Comparison of ENCODE assay signal across 16 mouse cellular contexts in genomic region chr1:35822376-35823202, GRCm38 (mm10).
A peak's percentile ranks its signal among the peaks of the same experiment; 100 is the strongest.
DNase-seq lines count a peak whose midpoint lies in the region; ATAC-seq lines count a peak whose summit lies in the region.
"Had no signal": no experiment of that assay in that cellular context is flagged by ENCODE, and none has a peak within 500 bp of the region (broad histone marks: within the 10 kb centered on the region; RNA-seq: fewer than 3 reads in every experiment).

No protein-coding gene starts in this region.

- DNase-seq in embryo, embryonic 10 days (ENCODE audit: low spot score) = peak; percentile 29
- DNase-seq in embryo, embryonic 9.5 days (ENCODE audit: extremely low spot score) = no peak
- DNase-seq in ZHBTc4 (ENCODE audit: low read depth, low spot score) = peak; percentile 83
- DNase-seq in lung, postnatal 36 days = no peak
- no peak for DNase-seq in right cerebral cortex, postnatal 25 days
- no peak for DNase-seq in ovary, postnatal 14 days (ENCODE audit: low spot score)
- DNase-seq: forebrain, postnatal 0 days; kidney, adult 11 months; layer of hippocampus, postnatal 36 days; thymus, postnatal 14 days had no signal

- no peaks in the 10 kb centered on the region for H3K4me1 ChIP-seq in hindbrain, embryonic 16.5 days (ENCODE audit: control insufficient read depth, insufficient read depth, low read depth, low read length)
- H3K4me1 ChIP-seq in midbrain, embryonic 15.5 days = peaks cover 3% of the 10 kb centered on the region; the same call in 1 of the 2 replicates
- H3K4me1 ChIP-seq: liver, embryonic 15.5 days had no signal

- H3K36me3 ChIP-seq in hindbrain, embryonic 16.5 days (ENCODE audit: control insufficient read depth, insufficient read depth, low read length) = no peaks in the 10 kb centered on the region
- no peaks in the 10 kb centered on the region for H3K36me3 ChIP-seq in midbrain, embryonic 15.5 days (replicated peaks)
- H3K36me3 ChIP-seq: heart, embryonic 12.5 days; liver, embryonic 15.5 days had no signal

- 47% methylated on average over 19 of the region's 19 CpGs for WGBS in hindbrain, embryonic 16.5 days
- WGBS in midbrain, embryonic 15.5 days = 44% methylated on average over 19 of the region's 19 CpGs

- H3K9ac ChIP-seq in hindbrain, embryonic 16.5 days (ENCODE audit: low read depth, low read length) = no peak overlapping the region
- H3K9ac ChIP-seq in midbrain, embryonic 15.5 days = no peak overlapping the region
- H3K9ac ChIP-seq: forebrain, postnatal 0 days; heart, embryonic 12.5 days; liver, embryonic 15.5 days had no signal

- H3K27ac ChIP-seq in hindbrain, embryonic 16.5 days (ENCODE audit: low read depth, low read length) = no peak overlapping the region
- no peak overlapping the region for H3K27ac ChIP-seq in midbrain, embryonic 15.5 days
- H3K27ac ChIP-seq: liver, embryonic 15.5 days had no signal

- peak overlapping the region; percentile 25; the same call in 1 of the 2 replicates for H3K4me2 ChIP-seq in hindbrain, embryonic 16.5 days (ENCODE audit: low read length)
- H3K4me2 ChIP-seq in midbrain, embryonic 15.5 days = peak overlapping the region; percentile 17; the same call in 1 of the 2 replicates
- H3K4me2 ChIP-seq: heart, embryonic 12.5 days; liver, embryonic 15.5 days had no signal

- H3K9me3 ChIP-seq in hindbrain, embryonic 16.5 days (ENCODE audit: control insufficient read depth, low read length) = no peaks in the 10 kb centered on the region
- no peaks in the 10 kb centered on the region for H3K9me3 ChIP-seq in midbrain, embryonic 15.5 days
- H3K9me3 ChIP-seq: heart, embryonic 12.5 days; liver, embryonic 15.5 days had no signal

- ATAC-seq in hindbrain, embryonic 16.5 days = peak; percentile 37; the same call in 1 of the 2 replicates
- peak; percentile 42; the same call in 1 of the 2 replicates for ATAC-seq in midbrain, embryonic 15.5 days (replicated peaks)
- ATAC-seq: forebrain, postnatal 0 days; Patski had no signal

- H3K4me3 ChIP-seq in hindbrain, embryonic 16.5 days (ENCODE audit: low read length) = no peak overlapping the region
- no peak overlapping the region for H3K4me3 ChIP-seq in midbrain, embryonic 15.5 days
- H3K4me3 ChIP-seq: heart, embryonic 12.5 days; liver, embryonic 15.5 days; myocyte had no signal

- H3K27me3 ChIP-seq in hindbrain, embryonic 16.5 days (replicated peaks; ENCODE audit: control insufficient read depth, insufficient read depth, low read length) = no peaks in the 10 kb centered on the region
- H3K27me3 ChIP-seq in midbrain, embryonic 15.5 days (replicated peaks) = no peaks in the 10 kb centered on the region
- H3K27me3 ChIP-seq: heart, embryonic 12.5 days; liver, embryonic 15.5 days; Patski had no signal

Comparison
In these comparisons a context has a peak if more than half of its experiments do, and no peak if none do; other contexts are left out.
1. DNase-seq: peak in embryo, embryonic 10 days (single experiment) and ZHBTc4 (single experiment); none in embryo, embryonic 9.5 days (single experiment), lung, postnatal 36 days (single experiment), right cerebral cortex, postnatal 25 days (single experiment) and ovary, postnatal 14 days (single experiment).